Mouse (Mus musculus) cerebellum, adult 2 months (tissue): ENCODE measurements at regions not wholly inside any gene's neighbourhood (a gene's known extent, or its start where the extent isn't known, plus 50 kb on each side); places are given as distances from the start of the nearest gene placed in this dataset.

Experiments used
- DNase-seq, 2 experiments: peaks; one replicate each; pipeline ENCODE4 v3.0.0; 2021
- H3K27ac ChIP-seq: fragments of 200-500 bp; 2 replicates; pipeline ENCODE4 v1.5.1; 2012; ENCODE audit warnings: low read length, control low read depth, inconsistent platforms; ENCODE audit not compliant: insufficient read depth
- H3K27me3 ChIP-seq: fragments of 200-500 bp; 2 replicates; pipeline ENCODE4 v1.6.1; 2012; ENCODE audit warnings: inconsistent platforms, mild to moderate bottlenecking, low read length, moderate library complexity; ENCODE audit not compliant: control insufficient read depth, insufficient read depth
- H3K4me1 ChIP-seq: fragments of 200-500 bp; 2 replicates; pipeline ENCODE4 v1.6.1; 2011; ENCODE audit warnings: low read length; ENCODE audit not compliant: control insufficient read depth, insufficient read depth
- H3K4me3 ChIP-seq: fragments of 200-500 bp; replicated peaks from 2 replicates; pipeline ENCODE3; 2011; ENCODE audit warnings: mild to moderate bottlenecking, low read depth, low read length, control low read depth; ENCODE audit not compliant: insufficient read depth
- CTCF ChIP-seq: fragments of 200-500 bp; IDR thresholded peaks from 2 replicates; pipeline ENCODE4 v1.5.1; 2011; ENCODE audit warnings: low read depth, mild to moderate bottlenecking, control low read depth, low read length, moderate library complexity, borderline replicate concordance; ENCODE audit not compliant: insufficient read depth
- POLR2A ChIP-seq: fragments of 200-500 bp; IDR thresholded peaks from 2 replicates; pipeline ENCODE4 v1.6.1; 2011; ENCODE audit warnings: low read length, control low read depth, borderline replicate concordance; ENCODE audit not compliant: insufficient read depth
- WGBS: fragments of 180-500 bp; shearing (Covaris S2); methylation state at CpG from one replicate; pipeline ENCODE4 v1.1.7; 2018; 5-methylcytosine and 5-hydroxymethylcytosine counted together

DNA sequence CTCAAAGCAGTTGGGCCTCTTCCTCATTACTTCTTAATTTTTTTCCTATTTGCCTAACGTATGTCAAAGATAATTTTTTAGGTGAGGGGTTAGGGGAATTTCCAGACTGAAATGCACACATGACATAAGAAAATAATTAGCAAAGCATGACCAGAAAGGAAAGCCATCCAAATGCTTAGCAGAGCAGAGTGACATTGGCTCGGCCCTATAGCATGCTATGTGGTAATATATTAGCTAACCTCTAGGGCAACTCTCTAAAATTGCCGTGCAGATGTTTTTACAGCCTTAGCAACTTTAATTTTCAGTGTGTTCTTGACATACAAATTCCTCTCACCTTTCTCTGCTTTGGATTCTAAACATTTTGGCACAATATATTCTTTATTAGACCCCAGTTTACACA lies 421.2 kb upstream of the Fam92a start:
- no peaks in the 10 kb centered on the region for H3K27me3 ChIP-seq
- no peak overlapping the region for H3K4me3 ChIP-seq
- no peak overlapping the region for H3K27ac ChIP-seq
- no peaks in the 10 kb centered on the region for H3K4me1 ChIP-seq
- no peak for DNase-seq
- TF ChIP-seq CTCF (no peak), POLR2A (no peak)
- WGBS = 83% methylated on average over 3 of the region's 3 CpGs

- 87% methylated on average over 4 of the region's 4 CpGs for WGBS
- H3K27ac ChIP-seq = no peak overlapping the region
- H3K27me3 ChIP-seq = no peaks in the 10 kb centered on the region
- H3K4me1 ChIP-seq = no peaks in the 10 kb centered on the region
- no peak overlapping the region for H3K4me3 ChIP-seq
- DNase-seq = no peak
- TF ChIP-seq CTCF = no peak
- no peak for TF ChIP-seq POLR2A
Observed at GRCm38 (mm10) chr4:12578102-12578501, 406.3 kb upstream of the Fam92a start.

DNA sequence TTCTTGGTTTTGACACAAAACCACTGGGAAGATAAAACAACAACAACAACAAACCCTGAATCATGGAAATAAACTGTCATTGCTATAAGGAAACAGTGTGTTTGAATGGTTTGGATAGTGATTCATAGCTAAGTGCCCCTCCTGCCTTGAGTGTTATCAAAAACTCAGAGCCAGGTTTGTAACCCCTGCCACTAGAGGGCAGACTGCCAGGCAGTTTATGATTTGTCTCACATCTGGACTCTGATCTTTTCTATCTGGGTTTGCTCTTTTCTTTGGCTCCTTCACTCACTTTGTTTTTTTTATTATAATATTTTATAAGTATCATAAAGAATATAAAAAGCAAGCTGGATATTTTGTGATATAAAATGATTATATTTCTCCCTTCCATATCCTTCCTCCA lies 400.1 kb upstream of the Fam92a start:
- no peak for TF ChIP-seq POLR2A
- no peak for TF ChIP-seq CTCF
- H3K4me1 ChIP-seq = no peaks in the 10 kb centered on the region
- H3K27me3 ChIP-seq = no peaks in the 10 kb centered on the region
- no peak for DNase-seq
- H3K27ac ChIP-seq = no peak overlapping the region
- H3K4me3 ChIP-seq = no peak overlapping the region

DNA sequence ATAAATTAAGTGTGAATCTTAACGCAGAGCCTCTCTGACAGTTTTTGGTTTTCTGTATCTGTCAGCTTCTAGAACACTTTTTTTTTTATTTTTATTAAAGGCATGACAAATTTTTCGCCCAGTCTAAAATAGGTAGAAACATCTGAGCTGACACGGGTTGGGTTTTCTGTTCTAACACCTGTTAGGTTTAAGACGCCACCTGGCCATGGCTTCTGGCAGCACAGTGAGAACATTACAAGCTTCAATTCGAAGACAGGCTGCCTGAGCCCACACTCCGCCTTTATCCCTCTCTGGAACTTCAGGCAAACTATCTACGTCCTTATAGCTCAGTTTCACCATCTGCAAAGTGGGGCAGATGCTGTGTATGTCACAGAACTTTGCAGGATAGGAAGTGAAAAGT lies 398.9 kb upstream of the Fam92a start:
- TF ChIP-seq POLR2A (no peak), CTCF (no peak)
- Histone ChIP-seq H3K27ac (no peak overlapping the region), H3K27me3 (no peaks in the 10 kb centered on the region), H3K4me3 (no peak overlapping the region), H3K4me1 (no peaks in the 10 kb centered on the region)
- 59% methylated on average over 7 of the region's 7 CpGs for WGBS
- no peak for DNase-seq

GRCm38 (mm10) chr4:12567643-12568042 lies 395.8 kb upstream of the Fam92a start:
- DNase-seq = no peak
- 42% methylated on average over 5 of the region's 5 CpGs for WGBS
- no peak overlapping the region for H3K27ac ChIP-seq
- no peaks in the 10 kb centered on the region for H3K27me3 ChIP-seq
- H3K4me3 ChIP-seq = no peak overlapping the region
- no peaks in the 10 kb centered on the region for H3K4me1 ChIP-seq
- TF ChIP-seq POLR2A (no peak), CTCF (no peak)

DNA sequence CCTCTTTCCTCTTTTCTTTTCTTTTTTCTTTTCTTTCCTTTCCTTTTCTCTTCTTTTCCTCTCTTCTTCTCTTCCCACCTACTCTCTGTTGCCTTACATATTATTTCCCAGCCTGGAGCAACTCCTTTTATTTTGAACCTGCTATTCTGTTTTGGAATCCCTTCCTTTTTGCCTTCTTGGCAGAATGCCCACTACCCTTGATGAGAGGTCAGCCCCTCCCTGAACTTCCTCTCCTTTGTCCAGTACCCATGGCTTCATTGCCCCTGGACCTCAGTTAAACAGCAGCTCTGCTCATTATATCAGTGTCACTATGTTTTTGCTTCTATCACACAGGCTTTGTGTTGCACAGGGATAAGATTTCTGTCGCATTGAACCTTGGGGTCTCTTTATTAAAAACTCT lies 391.2 kb upstream of the Fam92a start:
- TF ChIP-seq CTCF (no peak), POLR2A (no peak)
- H3K27ac ChIP-seq = no peak overlapping the region
- no peaks in the 10 kb centered on the region for H3K4me1 ChIP-seq
- no peak for DNase-seq
- H3K27me3 ChIP-seq = no peaks in the 10 kb centered on the region
- WGBS = 84% methylated on average over 1 of the region's 1 CpGs
- no peak overlapping the region for H3K4me3 ChIP-seq

GRCm38 (mm10) chr4:12560546-12560945 lies 388.7 kb upstream of the Fam92a start:
- H3K4me1 ChIP-seq = no peaks in the 10 kb centered on the region
- TF ChIP-seq POLR2A (no peak), CTCF (no peak)
- no peak overlapping the region for H3K27ac ChIP-seq
- H3K27me3 ChIP-seq = no peaks in the 10 kb centered on the region
- H3K4me3 ChIP-seq = no peak overlapping the region
- WGBS = 76% methylated on average over 3 of the region's 3 CpGs
- no peak for DNase-seq

- H3K27me3 ChIP-seq = no peaks in the 10 kb centered on the region
- TF ChIP-seq POLR2A = no peak
- no peak for TF ChIP-seq CTCF
- DNase-seq = no peak
- 91% methylated on average over 4 of the region's 4 CpGs for WGBS
- no peak overlapping the region for H3K27ac ChIP-seq
- H3K4me3 ChIP-seq = no peak overlapping the region
- no peaks in the 10 kb centered on the region for H3K4me1 ChIP-seq
Observed at GRCm38 (mm10) chr4:12560015-12560414, 388.2 kb upstream of the Fam92a start.
